Comparison of ENCODE assay signal across 16 mouse cellular contexts in genomic region chr13:30742411-30742970, GRCm38 (mm10). TPM values are rescaled to one million over a fixed set of nuclear protein-coding genes. Genes with fewer than 3 reads are reported as not detected.
"Had no signal": no experiment of that assay in that cellular context is flagged by ENCODE, and none has a peak within 500 bp of the region (broad histone marks: within the 10 kb centered on the region; RNA-seq: fewer than 3 reads in every experiment).

No protein-coding gene starts in this region.

- ATAC-seq: liver, embryonic 12.5 days; midbrain, embryonic 13.5 days; midbrain, embryonic 16.5 days had no signal

- DNase-seq: kidney, postnatal 25 days; layer of hippocampus, adult 9-11 months; liver; lung, adult 18-20 months; lung, postnatal 10 days; lung, postnatal 36 days; right cerebral cortex, adult 18-20 months; right cerebral cortex, postnatal 14 days; right cerebral cortex, postnatal 4 days; thymus, postnatal 14 days; thymus, postnatal 4 days had no signal

RNA-seq across cellular contexts. Expression of gene Irf4, which starts 6.5 kb away (rescaled TPM):
- polyA plus RNA-seq: limb, embryonic 10.5 days; liver, embryonic 12.5 days; midbrain, embryonic 10.5 days had no signal
